Mouse (Mus musculus) liver, embryonic 14.5 days (tissue): ENCODE measurements around the gene Fxr2. TPM values are rescaled to one million over a fixed set of nuclear protein-coding genes. Genes with fewer than 3 reads are reported as not detected.

Source experiments
- ATAC-seq: fragments of 200-750 bp; cut with Nextera tagmentation; 2 replicates; pipeline ENCODE4 v1.8.0; 2017; ENCODE audit warnings: moderate number of reproducible peaks, mild to moderate bottlenecking, moderate library complexity; ENCODE audit not compliant: insufficient read depth
- DNase-seq, 3 experiments: peaks; one replicate each; pipeline ENCODE4 v3.0.0-alpha.2; 2012 to 2013; ENCODE audit warnings: low read depth in 3 of 3, low spot score in 3 of 3
- H3K27ac ChIP-seq: fragments of 300-500 bp; sonication (generic); 2 replicates; pipeline ENCODE4 v1.5.1; 2014; ENCODE audit warnings: moderate library complexity, mild to moderate bottlenecking, control low read depth, inconsistent platforms
- H3K27me3 ChIP-seq: fragments of 300-500 bp; sonication (generic); 2 replicates; pipeline ENCODE4 v1.6.1; 2014; ENCODE audit warnings: mild to moderate bottlenecking, low read length, moderate library complexity; ENCODE audit not compliant: control insufficient read depth, insufficient read depth
- H3K36me3 ChIP-seq: fragments of 300-500 bp; sonication (generic); replicated peaks from 2 replicates; pipeline ENCODE4 v1.6.1; 2014; ENCODE audit warnings: low read depth; ENCODE audit not compliant: control insufficient read depth, insufficient read depth
- H3K4me1 ChIP-seq, 2 experiments: fragments of 200-500 bp in 1 of 2; fragments of 300-500 bp in 1 of 2; sonication (generic) in 1 of 2; replicated peaks; 2 replicates each; pipeline ENCODE4 v1.6.1; 2012 to 2014; ENCODE audit warnings: antibody characterized with exemption in 1 of 2, inconsistent platforms in 1 of 2, low read length in 1 of 2; ENCODE audit not compliant: control insufficient read depth in 2 of 2, insufficient read depth in 2 of 2
- H3K4me2 ChIP-seq: fragments of 300-500 bp; sonication (generic); 2 replicates; pipeline ENCODE4 v1.6.1; 2014; ENCODE audit warnings: low read depth, mild to moderate bottlenecking, control low read depth, moderate library complexity
- H3K4me3 ChIP-seq, 2 experiments: fragments of 200-500 bp in 1 of 2; fragments of 300-500 bp in 1 of 2; sonication (generic) in 1 of 2; 2 replicates each; pipeline ENCODE4 v1.5.1; 2012 to 2014; ENCODE audit warnings: low read depth in 2 of 2, low read length in 2 of 2, mild to moderate bottlenecking in 2 of 2, control low read depth in 1 of 2, inconsistent platforms in 1 of 2, moderate library complexity in 1 of 2; ENCODE audit not compliant: insufficient read depth in 1 of 2
- H3K9ac ChIP-seq: fragments of 300-500 bp; sonication (generic); replicated peaks from 2 replicates; pipeline ENCODE4 v1.6.1; 2014; ENCODE audit warnings: mild to moderate bottlenecking, control low read depth, moderate library complexity
- H3K9me3 ChIP-seq: fragments of 300-500 bp; sonication (generic); 2 replicates; pipeline ENCODE4 v1.6.1; 2016; ENCODE audit warnings: low read length, mixed read lengths; ENCODE audit not compliant: control insufficient read depth
- CTCF ChIP-seq: IDR thresholded peaks from 2 replicates; pipeline ENCODE4 v1.5.1; 2016; ENCODE audit warnings: antibody characterized with exemption, low read depth, control low read depth
- EP300 ChIP-seq: IDR thresholded peaks from 2 replicates; pipeline ENCODE4 v1.6.1; 2016; ENCODE audit warnings: antibody characterized with exemption, low read depth
- WGBS: fragments of 180-500 bp; shearing (Covaris S2); extraction: QIAGEN DNeasy Blood & Tissue Kit; methylation state at CpG from one replicate; pipeline ENCODE4 v1.1.7; 2014; ENCODE audit not compliant: insufficient replicate concordance; 5-methylcytosine and 5-hydroxymethylcytosine counted together
- polyA plus RNA-seq, 2 experiments: library from polyadenylated mRNA; depleted of rRNA in 1 of 2; stranded (reverse) in 1 of 2; unstranded in 1 of 2; fragments of >200 nt; fragmentation: Nextera tagmentation in 1 of 2; extraction: Ambion mirVana in 1 of 2; gene quantifications; 2 replicates each; pipeline versions ENCODE4 v1.2.1 to v1.2.3; 2012 to 2014

Gene Fxr2
- polyA plus RNA-seq, 2 experiments: 5.4 to 21.7 TPM

GRCm38 (mm10) chr11:69692863-69693262, 60.1 kb downstream of the Fxr2 start:
- no peak for TF ChIP-seq CTCF
- peak; percentile 6; the same call in 1 of the 2 replicates for TF ChIP-seq EP300
- DNase-seq (no peak), ATAC-seq (no peak)
- Histone ChIP-seq H3K4me3 (no peak overlapping the region), H3K4me2 (no peak overlapping the region), H3K4me1 (peaks cover 0 to 9% of the 10 kb centered on the region in 2 experiments; a peak in 2 of 4 replicates), H3K27ac (no peak overlapping the region), H3K36me3 (no peaks in the 10 kb centered on the region), H3K9ac (no peak overlapping the region), H3K9me3 (no peaks in the 10 kb centered on the region), H3K27me3 (no peaks in the 10 kb centered on the region)
- WGBS: 71% methylated on average over 6 of the region's 6 CpGs

- Histone ChIP-seq H3K36me3 (no peaks in the 10 kb centered on the region), H3K9ac (no peak overlapping the region), H3K27me3 (no peaks in the 10 kb centered on the region), H3K4me1 (peaks cover 0 to 9% of the 10 kb centered on the region in 2 experiments; a peak in 2 of 4 replicates), H3K4me2 (no peak overlapping the region), H3K9me3 (no peaks in the 10 kb centered on the region), H3K27ac (no peak overlapping the region), H3K4me3 (no peak overlapping the region)
- TF ChIP-seq EP300 (no peak), CTCF (no peak)
- ATAC-seq: no peak
- DNase-seq: no peak
- 49% methylated on average over 11 of the region's 11 CpGs for WGBS
Measured at GRCm38 (mm10) chr11:69693421-69693965, 60.7 kb downstream of the Fxr2 start.

- WGBS: 47% methylated on average over 6 of the region's 6 CpGs
- no peak overlapping the region for H3K27ac ChIP-seq
- H3K4me3 ChIP-seq: peak overlapping the region; percentile 22 to 52
- peaks cover 0 to 14% of the 10 kb centered on the region in 2 experiments; a peak in 2 of 4 replicates for H3K4me1 ChIP-seq
- TF ChIP-seq EP300 (no peak), CTCF (no peak)
- ATAC-seq (no peak), DNase-seq (no peak)
- no peaks in the 10 kb centered on the region for H3K9me3 ChIP-seq
- peak overlapping the region; percentile 60 for H3K4me2 ChIP-seq
- H3K27me3 ChIP-seq: no peaks in the 10 kb centered on the region
- no peak overlapping the region for H3K9ac ChIP-seq
- no peaks in the 10 kb centered on the region for H3K36me3 ChIP-seq
Measured at GRCm38 (mm10) chr11:69695046-69695360, 62.2 kb downstream of the Fxr2 start.

- Histone ChIP-seq H3K4me1 (peaks cover 0 to 14% of the 10 kb centered on the region in 2 experiments; a peak in 2 of 4 replicates), H3K4me2 (peak within 1 kb of the TSS; percentile 60), H3K27ac (no peak within 1 kb of the TSS), H3K4me3 (peak within 1 kb of the TSS; percentile 22 to 52), H3K9ac (peak within 1 kb of the TSS; percentile 40), H3K36me3 (no peaks in the 10 kb centered on the region), H3K9me3 (no peaks in the 10 kb centered on the region), H3K27me3 (no peaks in the 10 kb centered on the region)
- peak; percentile 40; the same call in 1 of the 2 replicates for ATAC-seq
- 7% methylated on average over 41 of the region's 41 CpGs for WGBS
- DNase-seq: no peak
- TF ChIP-seq EP300 (no peak), CTCF (no peak)
Measured at GRCm38 (mm10) chr11:69695361-69696181, 62.8 kb downstream of the Fxr2 start, which contains the start of the genes Tnfsf12 and Tnfsfm13. Tnfsf12 (minus strand) TSS chr11:69695849. Tnfsfm13 (minus strand) TSS chr11:69696098.

- Histone ChIP-seq H3K4me2 (no peak overlapping the region), H3K9me3 (no peaks in the 10 kb centered on the region), H3K27ac (no peak overlapping the region), H3K9ac (no peak overlapping the region), H3K27me3 (no peaks in the 10 kb centered on the region), H3K4me3 (no peak overlapping the region), H3K36me3 (no peaks in the 10 kb centered on the region), H3K4me1 (peaks cover 0 to 11% of the 10 kb centered on the region in 2 experiments; a peak in 2 of 4 replicates)
- WGBS: 65% methylated on average over 3 of the region's 3 CpGs
- DNase-seq (no peak), ATAC-seq (no peak)
- TF ChIP-seq EP300 (no peak), CTCF (no peak)
Measured at GRCm38 (mm10) chr11:69697396-69697795, 64.6 kb downstream of the Fxr2 start.
